Mouse (Mus musculus) midbrain, postnatal 0 days (tissue): Measurements from ENCODE around the gene Tcp11. TPM values are rescaled to one million over a fixed set of nuclear protein-coding genes. Genes with fewer than 3 reads are reported as not detected.

Experiments
- ATAC-seq: fragments of 200-750 bp; cut with Nextera tagmentation; 2 replicates; pipeline ENCODE4 v1.8.0; 2017; ENCODE audit warnings: moderate number of reproducible peaks, mild to moderate bottlenecking, moderate TSS enrichment, moderate library complexity; ENCODE audit not compliant: low FRiP score
- DNase-seq: peaks from one replicate; pipeline ENCODE4 v3.0.0-alpha.2; 2015; ENCODE audit warnings: low spot score
- H3K27ac ChIP-seq: fragments of 300-500 bp; sonication (generic); 2 replicates; pipeline ENCODE4 v1.5.1; 2014; ENCODE audit warnings: low read depth, mild to moderate bottlenecking, low read length, mixed read lengths
- H3K27me3 ChIP-seq: fragments of 300-500 bp; sonication (generic); 2 replicates; pipeline ENCODE4 v1.6.1; 2014; ENCODE audit warnings: low read length, control low read depth, mixed read lengths; ENCODE audit not compliant: insufficient read depth
- H3K36me3 ChIP-seq: fragments of 300-500 bp; sonication (generic); 2 replicates; pipeline ENCODE4 v1.6.1; 2014; ENCODE audit warnings: low read length, control low read depth, mixed read lengths; ENCODE audit not compliant: insufficient read depth
- H3K4me1 ChIP-seq: fragments of 300-500 bp; sonication (generic); 2 replicates; pipeline ENCODE4 v1.6.1; 2014; ENCODE audit warnings: mild to moderate bottlenecking, control low read depth, antibody characterized with exemption, low read length, mixed read lengths; ENCODE audit not compliant: insufficient read depth
- H3K4me2 ChIP-seq: fragments of 300-500 bp; sonication (generic); 2 replicates; pipeline ENCODE4 v1.6.1; 2014; ENCODE audit warnings: low read depth, mild to moderate bottlenecking, low read length, mixed read lengths; ENCODE audit not compliant: poor library complexity, severe bottlenecking
- H3K4me3 ChIP-seq: fragments of 300-500 bp; sonication (generic); 2 replicates; pipeline ENCODE4 v1.5.1; 2014; ENCODE audit warnings: low read depth, mild to moderate bottlenecking, low read length, moderate library complexity
- H3K9ac ChIP-seq: fragments of 300-500 bp; sonication (generic); replicated peaks from 2 replicates; pipeline ENCODE4 v1.6.1; 2014; ENCODE audit warnings: mild to moderate bottlenecking, low read length, moderate library complexity, mixed read lengths; ENCODE audit not compliant: poor library complexity, severe bottlenecking
- H3K9me3 ChIP-seq: fragments of 300-500 bp; sonication (generic); 2 replicates; pipeline ENCODE4 v1.6.1; 2016; ENCODE audit warnings: low read length, control low read depth
- CTCF ChIP-seq: IDR thresholded peaks from 2 replicates; pipeline ENCODE4 v1.5.1; 2016; ENCODE audit warnings: antibody characterized with exemption, mild to moderate bottlenecking
- WGBS: fragments of 180-500 bp; shearing (Covaris S2); extraction: QIAGEN DNeasy Blood & Tissue Kit; methylation state at CpG from one replicate; pipeline ENCODE4 v1.1.7; 2014; 5-methylcytosine and 5-hydroxymethylcytosine counted together
- polyA plus RNA-seq: library from polyadenylated mRNA; unstranded; fragments of >200 nt; fragmentation: Nextera tagmentation; extraction: Ambion mirVana; gene quantifications from 2 replicates; pipeline ENCODE4 v1.2.1, GENCODE M21; 2015
- total RNA-seq: library from RNA; depleted of rRNA; stranded (reverse); fragments of >200 nt; gene quantifications from 2 replicates; pipeline ENCODE4 v1.2.3, GENCODE M21; 2014

The Tcp11 gene
- total and polyA plus RNA-seq, 2 experiments from 2014 or later = 2.5 to 8.2 TPM

GRCm38 (mm10) chr17:28048425-28048824 is 32.0 kb downstream of the Tcp11 start:
- ATAC-seq = peak; percentile 74
- Histone ChIP-seq H3K9ac (no peak overlapping the region), H3K36me3 (peaks cover 30% of the 10 kb centered on the region), H3K27me3 (no peaks in the 10 kb centered on the region), H3K4me1 (0 out of 2 replicates have a peak, but pooled peaks cover under 1% of the 10 kb centered on the region), H3K4me2 (no peak overlapping the region), H3K27ac (0 out of 2 replicates have a peak overlapping the region, but pooled peaks have one; percentile 1), H3K4me3 (no peak overlapping the region), H3K9me3 (no peaks in the 10 kb centered on the region)
- WGBS = 48% methylated on average over 4 of the region's 4 CpGs
- TF ChIP-seq CTCF = peak; percentile 96
- DNase-seq = peak; percentile 78

GRCm38 (mm10) chr17:28047520-28047919 is 32.9 kb downstream of the Tcp11 start:
- Histone ChIP-seq H3K9ac (no peak overlapping the region), H3K4me2 (no peak overlapping the region), H3K4me1 (peaks cover 7% of the 10 kb centered on the region; the same call in 1 of the 2 replicates), H3K9me3 (no peaks in the 10 kb centered on the region), H3K4me3 (no peak overlapping the region), H3K27me3 (no peaks in the 10 kb centered on the region), H3K27ac (no peak overlapping the region), H3K36me3 (peaks cover 22% of the 10 kb centered on the region)
- DNase-seq (no peak), ATAC-seq (no peak)
- TF ChIP-seq CTCF = no peak
- WGBS = 73% methylated on average over 5 of the region's 5 CpGs

- DNase-seq (no peak), ATAC-seq (no peak)
- Histone ChIP-seq H3K4me2 (no peak overlapping the region), H3K4me3 (no peak overlapping the region), H3K36me3 (peaks cover 18% of the 10 kb centered on the region), H3K27ac (no peak overlapping the region), H3K9me3 (no peaks in the 10 kb centered on the region), H3K9ac (no peak overlapping the region), H3K4me1 (peaks cover 11% of the 10 kb centered on the region), H3K27me3 (no peaks in the 10 kb centered on the region)
- WGBS = 86% methylated on average over 5 of the region's 5 CpGs
- TF ChIP-seq CTCF = no peak
Measured at GRCm38 (mm10) chr17:28047017-28047416, 33.4 kb downstream of the Tcp11 start.

GRCm38 (mm10) chr17:28042299-28042771 is 38.1 kb downstream of the Tcp11 start:
- H3K4me1 ChIP-seq = peaks cover 30% of the 10 kb centered on the region
- H3K9me3 ChIP-seq = no peaks in the 10 kb centered on the region
- H3K27me3 ChIP-seq = no peaks in the 10 kb centered on the region
- no peaks in the 10 kb centered on the region; the same call in 1 of the 2 replicates for H3K36me3 ChIP-seq
- peak overlapping the region; percentile 69 for H3K27ac ChIP-seq
- H3K4me3 ChIP-seq = peak overlapping the region; percentile 31
- ATAC-seq = peak; percentile 73
- H3K9ac ChIP-seq = peak overlapping the region; percentile 64
- WGBS = 15% methylated on average over 23 of the region's 23 CpGs
- H3K4me2 ChIP-seq = peak overlapping the region; percentile 59
- TF ChIP-seq CTCF = peak; percentile 83
- DNase-seq = peak; percentile 91

GRCm38 (mm10) chr17:28041298-28041697 is 39.1 kb downstream of the Tcp11 start:
- ATAC-seq = peak; percentile 2; the same call in 1 of the 2 replicates
- WGBS = 42% methylated on average over 13 of the region's 13 CpGs
- Histone ChIP-seq H3K4me2 (peak overlapping the region; percentile 59), H3K4me1 (peaks cover 30% of the 10 kb centered on the region), H3K9me3 (no peaks in the 10 kb centered on the region), H3K36me3 (no peaks in the 10 kb centered on the region; the same call in 1 of the 2 replicates), H3K27ac (peak overlapping the region; percentile 69), H3K4me3 (peak overlapping the region; percentile 31), H3K9ac (peak overlapping the region; percentile 64), H3K27me3 (no peaks in the 10 kb centered on the region)
- DNase-seq = peak; percentile 41
- no peak for TF ChIP-seq CTCF

- H3K4me1 ChIP-seq = peaks cover 30% of the 10 kb centered on the region
- no peaks in the 10 kb centered on the region for H3K27me3 ChIP-seq
- no peak for TF ChIP-seq CTCF
- peak overlapping the region; percentile 64 for H3K9ac ChIP-seq
- peak overlapping the region; percentile 31 for H3K4me3 ChIP-seq
- H3K9me3 ChIP-seq = no peaks in the 10 kb centered on the region
- H3K4me2 ChIP-seq = peak overlapping the region; percentile 59
- no peaks in the 10 kb centered on the region; the same call in 1 of the 2 replicates for H3K36me3 ChIP-seq
- DNase-seq (peak; percentile 72), ATAC-seq (peak; percentile 56; the same call in 1 of the 2 replicates)
- H3K27ac ChIP-seq = peak overlapping the region; percentile 73
- 7% methylated on average over 16 of the region's 16 CpGs for WGBS
Measured at GRCm38 (mm10) chr17:28040620-28041019, 39.8 kb downstream of the Tcp11 start.
